Mouse (Mus musculus): ENCODE data around the gene Pth2. TPM values are rescaled to one million over a fixed set of nuclear protein-coding genes. Genes with fewer than 3 reads are reported as not detected.

Gene Pth2
- polyA plus RNA-seq, 1 experiment from 2014 or later: not detected

GRCm38 (mm10) chr7:45154096-45154992, 26.5 kb upstream of the Pth2 start, which contains the start of the genes Pih1d1 and Aldh16a1:
Pih1d1 (plus strand) TSS chr7:45154303.
Aldh16a1 (minus strand) TSS chr7:45154584.
- no peaks in the 10 kb centered on the region for H3K27me3 ChIP-seq (replicated peaks)
- H3K9me3 ChIP-seq: no peaks in the 10 kb centered on the region
- peaks cover 18% of the 10 kb centered on the region for H3K4me1 ChIP-seq
- H3K27ac ChIP-seq: peak within 1 kb of the TSS; percentile 96
- H3K9ac ChIP-seq: peak within 1 kb of the TSS; percentile 76
- peak; percentile 93 for ATAC-seq (ENCODE audit: insufficient read depth, low FRiP score, low read depth)
- 3% methylated on average over 69 of the region's 69 CpGs for WGBS
- peak within 1 kb of the TSS; percentile 72 for H3K4me2 ChIP-seq
- H3K36me3 ChIP-seq: 0 out of 2 replicates have a peak, but pooled peaks cover 4% of the 10 kb centered on the region
- peak within 1 kb of the TSS; percentile 59 for H3K4me3 ChIP-seq (replicated peaks)

GRCm38 (mm10) chr7:45154993-45155514, 25.7 kb upstream of the Pth2 start:
- 0 out of 2 replicates have a peak, but pooled peaks cover 4% of the 10 kb centered on the region for H3K36me3 ChIP-seq
- ATAC-seq (ENCODE audit: insufficient read depth, low FRiP score, low read depth): no peak
- peak overlapping the region; percentile 59 for H3K4me3 ChIP-seq (replicated peaks)
- H3K27me3 ChIP-seq (replicated peaks): no peaks in the 10 kb centered on the region
- no peaks in the 10 kb centered on the region for H3K9me3 ChIP-seq
- H3K27ac ChIP-seq: peak overlapping the region; percentile 96
- peaks cover 18% of the 10 kb centered on the region for H3K4me1 ChIP-seq
- H3K4me2 ChIP-seq: peak overlapping the region; percentile 72
- WGBS: 69% methylated on average over 12 of the region's 12 CpGs
- no peak overlapping the region for H3K9ac ChIP-seq

- Histone ChIP-seq H3K4me3 (replicated peaks) (no peak overlapping the region), H3K4me2 (peak overlapping the region; percentile 72; the same call in 1 of the 2 replicates)
Measured at GRCm38 (mm10) chr7:45155590-45155989, 25.2 kb upstream of the Pth2 start.

GRCm38 (mm10) chr7:45156206-45156605, 24.6 kb upstream of the Pth2 start:
- Histone ChIP-seq H3K9ac (no peak overlapping the region), H3K36me3 (peaks cover 9% of the 10 kb centered on the region; the same call in 1 of the 2 replicates), H3K4me1 (peaks cover 10% of the 10 kb centered on the region), H3K4me3 (replicated peaks) (no peak overlapping the region), H3K4me2 (no peak overlapping the region), H3K27ac (no peak overlapping the region), H3K9me3 (no peaks in the 10 kb centered on the region), H3K27me3 (replicated peaks) (no peaks in the 10 kb centered on the region)
- no peak for ATAC-seq (ENCODE audit: insufficient read depth, low FRiP score, low read depth)
- 94% methylated on average over 15 of the region's 15 CpGs for WGBS

More at GRCm38 (mm10) chr7:45155590-45155989, 25.2 kb upstream of the Pth2 start:
- H3K27me3 ChIP-seq (replicated peaks): no peaks in the 10 kb centered on the region
- peaks cover 16% of the 10 kb centered on the region for H3K4me1 ChIP-seq
- no peak overlapping the region for H3K9ac ChIP-seq
- H3K9me3 ChIP-seq: no peaks in the 10 kb centered on the region
- H3K27ac ChIP-seq: no peak overlapping the region
- 83% methylated on average over 9 of the region's 9 CpGs for WGBS
- no peak for ATAC-seq (ENCODE audit: insufficient read depth, low FRiP score, low read depth)
- H3K36me3 ChIP-seq: 0 out of 2 replicates have a peak, but pooled peaks cover 4% of the 10 kb centered on the region

- Histone ChIP-seq H3K9ac (no peak overlapping the region), H3K4me2 (no peak overlapping the region), H3K4me3 (replicated peaks) (no peak overlapping the region), H3K36me3 (peaks cover 9% of the 10 kb centered on the region; the same call in 1 of the 2 replicates), H3K27ac (no peak overlapping the region), H3K9me3 (no peaks in the 10 kb centered on the region), H3K4me1 (0 out of 2 replicates have a peak, but pooled peaks cover 10% of the 10 kb centered on the region), H3K27me3 (replicated peaks) (no peaks in the 10 kb centered on the region; the same call in 1 of the 2 replicates)
- ATAC-seq (ENCODE audit: insufficient read depth, low FRiP score, low read depth): no peak
- WGBS: 81% methylated on average over 14 of the region's 14 CpGs
Measured at GRCm38 (mm10) chr7:45157459-45157858, 23.3 kb upstream of the Pth2 start.

- Histone ChIP-seq H3K4me1 (peaks cover 17% of the 10 kb centered on the region), H3K4me3 (replicated peaks) (no peak overlapping the region), H3K36me3 (peaks cover 9% of the 10 kb centered on the region; the same call in 1 of the 2 replicates), H3K9ac (no peak overlapping the region), H3K9me3 (no peaks in the 10 kb centered on the region), H3K27me3 (replicated peaks) (peaks cover 15% of the 10 kb centered on the region), H3K4me2 (no peak overlapping the region), H3K27ac (no peak overlapping the region)
- WGBS: 90% methylated on average over 6 of the region's 6 CpGs
- no peak for ATAC-seq (ENCODE audit: insufficient read depth, low FRiP score, low read depth)
Measured at GRCm38 (mm10) chr7:45158991-45159390, 21.8 kb upstream of the Pth2 start.

- WGBS: 93% methylated on average over 6 of the region's 6 CpGs
- Histone ChIP-seq H3K27ac (no peak overlapping the region), H3K36me3 (peaks cover 9% of the 10 kb centered on the region; the same call in 1 of the 2 replicates), H3K9me3 (no peaks in the 10 kb centered on the region), H3K27me3 (replicated peaks) (peaks cover 29% of the 10 kb centered on the region), H3K4me2 (no peak overlapping the region), H3K9ac (no peak overlapping the region), H3K4me3 (replicated peaks) (no peak overlapping the region), H3K4me1 (peaks cover 16% of the 10 kb centered on the region)
- no peak for ATAC-seq (ENCODE audit: insufficient read depth, low FRiP score, low read depth)
Measured at GRCm38 (mm10) chr7:45160316-45160800, 20.4 kb upstream of the Pth2 start.

- H3K4me1 ChIP-seq: peaks cover 15% of the 10 kb centered on the region
- H3K4me3 ChIP-seq (replicated peaks): no peak overlapping the region
- ATAC-seq (ENCODE audit: insufficient read depth, low FRiP score, low read depth): no peak
- WGBS: 93% methylated on average over 3 of the region's 3 CpGs
- no peak overlapping the region for H3K4me2 ChIP-seq
- no peaks in the 10 kb centered on the region for H3K9me3 ChIP-seq
- H3K9ac ChIP-seq: no peak overlapping the region
- peaks cover 9% of the 10 kb centered on the region; the same call in 1 of the 2 replicates for H3K36me3 ChIP-seq
- H3K27ac ChIP-seq: no peak overlapping the region
- H3K27me3 ChIP-seq (replicated peaks): peaks cover 34% of the 10 kb centered on the region
Measured at GRCm38 (mm10) chr7:45160866-45161265, 19.9 kb upstream of the Pth2 start.

- H3K27me3 ChIP-seq (replicated peaks): peaks cover 42% of the 10 kb centered on the region
- 4% methylated on average over 35 of the region's 35 CpGs for WGBS
- peak overlapping the region; percentile 6; the same call in 1 of the 2 replicates for H3K27ac ChIP-seq
- H3K4me3 ChIP-seq (replicated peaks): peak overlapping the region; percentile 45
- H3K9me3 ChIP-seq: no peaks in the 10 kb centered on the region
- peak; percentile 85 for ATAC-seq (ENCODE audit: insufficient read depth, low FRiP score, low read depth)
- peak overlapping the region; percentile 91 for H3K4me2 ChIP-seq
- H3K9ac ChIP-seq: 0 out of 2 replicates have a peak overlapping the region, but pooled peaks have one; percentile 2
- H3K4me1 ChIP-seq: peaks cover 15% of the 10 kb centered on the region
- peaks cover 9% of the 10 kb centered on the region; the same call in 1 of the 2 replicates for H3K36me3 ChIP-seq
Measured at GRCm38 (mm10) chr7:45161612-45162473, 19.0 kb upstream of the Pth2 start.

GRCm38 (mm10) chr7:45162551-45162950, 18.2 kb upstream of the Pth2 start:
- Histone ChIP-seq H3K9me3 (no peaks in the 10 kb centered on the region), H3K4me2 (peak overlapping the region; percentile 91), H3K27ac (no peak overlapping the region), H3K4me1 (peaks cover 15% of the 10 kb centered on the region), H3K4me3 (replicated peaks) (peak overlapping the region; percentile 45), H3K36me3 (peaks cover 9% of the 10 kb centered on the region; the same call in 1 of the 2 replicates), H3K27me3 (replicated peaks) (peaks cover 49% of the 10 kb centered on the region), H3K9ac (no peak overlapping the region)
- peak; percentile 1; the same call in 1 of the 2 replicates for ATAC-seq (ENCODE audit: insufficient read depth, low FRiP score, low read depth)
- 25% methylated on average over 6 of the region's 6 CpGs for WGBS

Measured in stomach, embryonic 15.5 days (tissue).